Mouse (Mus musculus) mammary gland, adult 2 months (tissue): ENCODE data around the gene Elovl5. TPM values are rescaled to one million over a fixed set of nuclear protein-coding genes. Genes with fewer than 3 reads are reported as not detected.

Source experiments
- polyA plus RNA-seq: library from polyadenylated mRNA; depleted of rRNA; stranded (reverse); fragments of >200 nt; gene quantifications from 2 replicates; pipeline ENCODE4 v1.2.3, GENCODE M21; 2012; ENCODE audit warnings: low replicate concordance; rRNA removed

The Elovl5 gene
- polyA plus RNA-seq = 44.8 and 145 TPM in 2 replicates

GRCm38 (mm10) chr9:77917074-77917621, at the start of gene Elovl5:
Gene Elovl5, plus strand, starts transcription at chr9:77917364.

Other genes with a start within 250 kb of the Elovl5 start
- gene Gclc, start 162.8 kb upstream of the Elovl5 start, polyA plus RNA-seq = 19.3 and 28.2 TPM in 2 replicates
- not detected in 2 replicates for gene Gcm1, start 134.6 kb downstream of the Elovl5 start, polyA plus RNA-seq
- 68.2 and 130 TPM in 2 replicates for gene Fbxo9, start 191.7 kb downstream of the Elovl5 start, polyA plus RNA-seq
- 13.9 and 15.8 TPM in 2 replicates for gene Ick, start 191.8 kb downstream of the Elovl5 start, polyA plus RNA-seq